Mouse (Mus musculus): ENCODE measurements around the gene Eif4a2. TPM values are rescaled to one million over a fixed set of nuclear protein-coding genes. Genes with fewer than 3 reads are reported as not detected.
A peak's percentile ranks its signal among the peaks of the same experiment; 100 is the strongest.

Eif4a2 gene
- total RNA-seq, 2 experiments from 2014 or later, result 923 to 956 TPM

- DNase-seq (ENCODE audit: low spot score in 2 of 2), result no peak
- TF ChIP-seq CTCF (conservative IDR thresholded peaks at IDR 0.05), result no peak
- no peak overlapping the region for H3K4me3 ChIP-seq
- H3K27ac ChIP-seq, result no peak overlapping the region
These were observed 5.7 kb downstream of the Eif4a2 start for GRCm38 (mm10) chr16:23112861-23113435.

GRCm38 (mm10) chr16:23113903-23114302 is 6.7 kb downstream of the Eif4a2 start:
- Histone ChIP-seq H3K4me3 (no peak overlapping the region), H3K27ac (no peak overlapping the region)
- no peak for DNase-seq (ENCODE audit: low spot score in 2 of 2)
- no peak for TF ChIP-seq CTCF (conservative IDR thresholded peaks at IDR 0.05)

GRCm38 (mm10) chr16:23114339-23115171 is 7.3 kb downstream of the Eif4a2 start:
- no peak for DNase-seq (ENCODE audit: low spot score in 2 of 2)
- TF ChIP-seq CTCF (conservative IDR thresholded peaks at IDR 0.05), result no peak
- Histone ChIP-seq H3K4me3 (no peak overlapping the region), H3K27ac (no peak overlapping the region)

- Histone ChIP-seq H3K27ac (no peak overlapping the region), H3K4me3 (no peak overlapping the region)
- DNase-seq (ENCODE audit: low spot score in 2 of 2), result no peak
- no peak for TF ChIP-seq CTCF (conservative IDR thresholded peaks at IDR 0.05)
These were observed 8.2 kb downstream of the Eif4a2 start for GRCm38 (mm10) chr16:23115486-23115885.

- TF ChIP-seq CTCF (conservative IDR thresholded peaks at IDR 0.05), result no peak
- no peak overlapping the region for H3K4me3 ChIP-seq
- no peak overlapping the region for H3K27ac ChIP-seq
- DNase-seq (ENCODE audit: low spot score in 2 of 2), result no peak
These were observed 9.9 kb downstream of the Eif4a2 start for GRCm38 (mm10) chr16:23117173-23117572.

GRCm38 (mm10) chr16:23122446-23122845 is 15.2 kb downstream of the Eif4a2 start:
- Histone ChIP-seq H3K27ac (no peak overlapping the region), H3K4me3 (no peak overlapping the region)
- DNase-seq (ENCODE audit: low spot score in 2 of 2), result no peak
- TF ChIP-seq CTCF (conservative IDR thresholded peaks at IDR 0.05), result no peak

- Histone ChIP-seq H3K27ac (no peak overlapping the region), H3K4me3 (no peak overlapping the region)
- TF ChIP-seq CTCF (conservative IDR thresholded peaks at IDR 0.05), result no peak
- no peak for DNase-seq (ENCODE audit: low spot score in 2 of 2)
These were observed 15.9 kb downstream of the Eif4a2 start for GRCm38 (mm10) chr16:23123104-23123503.

- H3K4me3 ChIP-seq, result no peak overlapping the region
- no peak overlapping the region for H3K27ac ChIP-seq
- DNase-seq (ENCODE audit: low spot score in 2 of 2), result no peak
- no peak for TF ChIP-seq CTCF (conservative IDR thresholded peaks at IDR 0.05)
These were observed 17.2 kb downstream of the Eif4a2 start for GRCm38 (mm10) chr16:23124398-23124797.

GRCm38 (mm10) chr16:23127311-23127672 is 20.0 kb downstream of the Eif4a2 start:
- no peak for DNase-seq (ENCODE audit: low spot score in 2 of 2)
- TF ChIP-seq CTCF (conservative IDR thresholded peaks at IDR 0.05), result no peak
- H3K27ac ChIP-seq, result peak overlapping the region; percentile 99
- H3K4me3 ChIP-seq, result peak overlapping the region; percentile 100

- H3K27ac ChIP-seq, result peak within 1 kb of the TSS; percentile 99
- peak; percentile 87 to 95 for DNase-seq (ENCODE audit: low spot score in 2 of 2)
- peak; percentile 66 for TF ChIP-seq CTCF (conservative IDR thresholded peaks at IDR 0.05)
- H3K4me3 ChIP-seq, result peak within 1 kb of the TSS; percentile 100
These were observed 20.6 kb downstream of the Eif4a2 start, which contains the start of gene Rfc4 for GRCm38 (mm10) chr16:23127673-23128375. Gene Rfc4, minus strand, starts transcription at chr16:23127737.

- DNase-seq (ENCODE audit: low spot score in 2 of 2), result no peak
- no peak overlapping the region for H3K27ac ChIP-seq
- TF ChIP-seq CTCF (conservative IDR thresholded peaks at IDR 0.05), result no peak
- no peak overlapping the region for H3K4me3 ChIP-seq
These were observed 23.1 kb downstream of the Eif4a2 start for GRCm38 (mm10) chr16:23130303-23130702.

- no peak overlapping the region for H3K27ac ChIP-seq
- DNase-seq (ENCODE audit: low spot score in 2 of 2), result no peak
- no peak overlapping the region for H3K4me3 ChIP-seq
- no peak for TF ChIP-seq CTCF (conservative IDR thresholded peaks at IDR 0.05)
These were observed 25.1 kb downstream of the Eif4a2 start for GRCm38 (mm10) chr16:23132336-23132735.

GRCm38 (mm10) chr16:23135421-23136149 is 28.3 kb downstream of the Eif4a2 start:
- Histone ChIP-seq H3K4me3 (no peak overlapping the region), H3K27ac (no peak overlapping the region)
- no peak for DNase-seq (ENCODE audit: low spot score in 2 of 2)
- peak; percentile 88 for TF ChIP-seq CTCF (conservative IDR thresholded peaks at IDR 0.05)

Data from layer of hippocampus, adult 2 months (tissue).